Mouse (Mus musculus) thymus, adult 2 months (tissue): ENCODE data around the gene Ewsr1. TPM values are rescaled to one million over a fixed set of nuclear protein-coding genes. Genes with fewer than 3 reads are reported as not detected.

Source experiments
- DNase-seq: peaks from one replicate; pipeline ENCODE4 v3.0.0; 2021
- H3K27ac ChIP-seq: fragments of 200-500 bp; 2 replicates; pipeline ENCODE4 v1.5.1; 2012; ENCODE audit warnings: low read length, control low read depth; ENCODE audit not compliant: control insufficient read depth, insufficient read depth
- H3K27me3 ChIP-seq: fragments of 200-500 bp; 2 replicates; pipeline ENCODE4 v1.6.1; 2012; ENCODE audit warnings: mild to moderate bottlenecking, low read length, moderate library complexity, mixed read lengths; ENCODE audit not compliant: control insufficient read depth, insufficient read depth
- H3K36me3 ChIP-seq: fragments of 200-500 bp; 2 replicates; pipeline ENCODE4 v1.6.1; 2012; ENCODE audit warnings: mild to moderate bottlenecking, low read length, moderate library complexity; ENCODE audit not compliant: control insufficient read depth, insufficient read depth
- H3K4me1 ChIP-seq: fragments of 200-500 bp; replicated peaks from 2 replicates; pipeline ENCODE4 v1.6.1; 2012; ENCODE audit warnings: low read length; ENCODE audit not compliant: control insufficient read depth, insufficient read depth
- H3K4me3 ChIP-seq: fragments of 200-500 bp; 2 replicates; pipeline ENCODE4 v1.5.1; 2012; ENCODE audit warnings: mild to moderate bottlenecking, low read length, control low read depth, moderate library complexity; ENCODE audit not compliant: control insufficient read depth, insufficient read depth
- CTCF ChIP-seq: fragments of 200-500 bp; IDR thresholded peaks from 2 replicates; pipeline ENCODE4 v1.5.1; 2012; ENCODE audit warnings: mild to moderate bottlenecking, control low read depth, low read length, moderate library complexity, borderline replicate concordance; ENCODE audit not compliant: control insufficient read depth, poor library complexity, insufficient read depth; ENCODE audit errors: extremely low read depth
- POLR2A ChIP-seq: fragments of 200-500 bp; IDR thresholded peaks from 2 replicates; pipeline ENCODE4 v1.6.1; 2012; ENCODE audit warnings: mild to moderate bottlenecking, low read length, control low read depth, moderate library complexity; ENCODE audit not compliant: control insufficient read depth, poor library complexity, insufficient read depth; ENCODE audit errors: extremely low read depth
- WGBS: fragments of 180-500 bp; shearing (Covaris S2); methylation state at CpG from one replicate; pipeline ENCODE4 v1.1.7; 2018; 5-methylcytosine and 5-hydroxymethylcytosine counted together
- polyA plus RNA-seq: library from polyadenylated mRNA; depleted of rRNA; stranded (reverse); fragments of >200 nt; gene quantifications from 2 replicates; pipeline ENCODE4 v1.2.3, GENCODE M21; 2012

The Ewsr1 gene
- polyA plus RNA-seq, 1 experiment: 1,289 TPM

GRCm38 (mm10) chr11:5063561-5064281, 35.3 kb downstream of the Ewsr1 start:
- no peak for DNase-seq
- 78% methylated on average over 31 of the region's 31 CpGs for WGBS
- no peak overlapping the region for H3K4me3 ChIP-seq
- peaks cover 8% of the 10 kb centered on the region for H3K36me3 ChIP-seq
- no peak overlapping the region for H3K27ac ChIP-seq
- TF ChIP-seq CTCF: no peak
- no peak for TF ChIP-seq POLR2A
- H3K4me1 ChIP-seq: peaks cover 17% of the 10 kb centered on the region
- H3K27me3 ChIP-seq: peaks cover 39% of the 10 kb centered on the region

- H3K4me3 ChIP-seq: no peak overlapping the region
- H3K36me3 ChIP-seq: peaks cover under 1% of the 10 kb centered on the region; the same call in 1 of the 2 replicates
- no peak for DNase-seq
Measured at GRCm38 (mm10) chr11:5062860-5063505, 36.1 kb downstream of the Ewsr1 start.

GRCm38 (mm10) chr11:5062326-5062725, 36.7 kb downstream of the Ewsr1 start:
- no peak for DNase-seq
- 27% methylated on average over 13 of the region's 13 CpGs for WGBS
- Histone ChIP-seq H3K27me3 (peaks cover 47% of the 10 kb centered on the region), H3K4me3 (no peak overlapping the region), H3K4me1 (peaks cover 27% of the 10 kb centered on the region), H3K36me3 (no peaks in the 10 kb centered on the region), H3K27ac (no peak overlapping the region)
- TF ChIP-seq POLR2A (no peak), CTCF (no peak)

More at GRCm38 (mm10) chr11:5062860-5063505, 36.1 kb downstream of the Ewsr1 start:
- H3K4me1 ChIP-seq: peaks cover 22% of the 10 kb centered on the region
- H3K27ac ChIP-seq: no peak overlapping the region
- TF ChIP-seq CTCF (no peak), POLR2A (no peak)
- WGBS: 81% methylated on average over 13 of the region's 13 CpGs
- H3K27me3 ChIP-seq: peaks cover 44% of the 10 kb centered on the region

GRCm38 (mm10) chr11:5061413-5062139, 37.5 kb downstream of the Ewsr1 start:
- Histone ChIP-seq H3K4me1 (peaks cover 27% of the 10 kb centered on the region), H3K4me3 (no peak overlapping the region), H3K27ac (no peak overlapping the region), H3K36me3 (no peaks in the 10 kb centered on the region), H3K27me3 (peaks cover 50% of the 10 kb centered on the region)
- TF ChIP-seq CTCF: no peak
- no peak for TF ChIP-seq POLR2A
- peak; percentile 48 for DNase-seq
- WGBS: 2% methylated on average over 62 of the region's 62 CpGs

GRCm38 (mm10) chr11:5060756-5061412, 38.2 kb downstream of the Ewsr1 start:
- Histone ChIP-seq H3K27me3 (peaks cover 50% of the 10 kb centered on the region), H3K4me1 (peaks cover 27% of the 10 kb centered on the region), H3K36me3 (no peaks in the 10 kb centered on the region), H3K27ac (no peak overlapping the region), H3K4me3 (no peak overlapping the region)
- WGBS: 69% methylated on average over 28 of the region's 28 CpGs
- no peak for DNase-seq
- TF ChIP-seq CTCF: no peak
- no peak for TF ChIP-seq POLR2A

- Histone ChIP-seq H3K36me3 (no peaks in the 10 kb centered on the region), H3K4me1 (peaks cover 21% of the 10 kb centered on the region), H3K27me3 (peaks cover 42% of the 10 kb centered on the region; the same call in 1 of the 2 replicates), H3K4me3 (no peak overlapping the region), H3K27ac (no peak overlapping the region)
- WGBS: 19% methylated on average over 27 of the region's 27 CpGs
- no peak for DNase-seq
- peak; percentile 90 for TF ChIP-seq CTCF
- no peak for TF ChIP-seq POLR2A
Measured at GRCm38 (mm10) chr11:5059704-5060156, 39.3 kb downstream of the Ewsr1 start.
